Mouse (Mus musculus) MEL (cell line): ENCODE results near the gene Pten. TPM values are rescaled to one million over a fixed set of nuclear protein-coding genes. Genes with fewer than 3 reads are reported as not detected.

Experiments used
- DNase-seq: peaks from one replicate; pipeline ENCODE4 v3.0.0; 2011; ENCODE audit warnings: low read depth, low spot score
- H3K27ac ChIP-seq: 2 replicates; pipeline ENCODE4 v1.5.1; 2012; ENCODE audit warnings: low read depth, mild to moderate bottlenecking, control low read depth, low read length, moderate library complexity; ENCODE audit not compliant: control insufficient read depth
- H3K27me3 ChIP-seq, 2 experiments: fragments of 150-350 bp in 1 of 2; sonication (generic) in 1 of 2; 2 replicates each; pipeline ENCODE4 v1.6.1; 2012; ENCODE audit warnings: low read length in 2 of 2, mild to moderate bottlenecking in 2 of 2, improper control_type of control experiment in 1 of 2, moderate library complexity in 1 of 2; ENCODE audit not compliant: insufficient read depth in 2 of 2, control insufficient read depth in 1 of 2
- H3K36me3 ChIP-seq, 2 experiments: 2 replicates each; pipeline ENCODE4 v1.6.1; 2012 to 2014; ENCODE audit warnings: low read length in 2 of 2, improper control_type of control experiment in 1 of 2, inconsistent platforms in 1 of 2, mild to moderate bottlenecking in 1 of 2; ENCODE audit not compliant: insufficient read depth in 2 of 2, control insufficient read depth in 1 of 2
- H3K4me1 ChIP-seq, 2 experiments: fragments of 150-350 bp in 1 of 2; sonication (generic) in 1 of 2; 2 replicates each; pipeline ENCODE4 v1.6.1; 2012; ENCODE audit warnings: low read length in 2 of 2, improper control_type of control experiment in 1 of 2, mild to moderate bottlenecking in 1 of 2; ENCODE audit not compliant: insufficient read depth in 2 of 2, control insufficient read depth in 1 of 2
- H3K4me3 ChIP-seq, 2 experiments: fragments of 150-350 bp in 1 of 2; sonication (generic) in 1 of 2; 2 replicates each; pipeline ENCODE4 v1.5.1; 2012; ENCODE audit warnings: low read depth in 2 of 2, low read length in 2 of 2, mild to moderate bottlenecking in 2 of 2, moderate library complexity in 2 of 2, control low read depth in 1 of 2, improper control_type of control experiment in 1 of 2; ENCODE audit not compliant: control insufficient read depth in 1 of 2, insufficient read depth in 1 of 2
- H3K79me2 ChIP-seq: 2 replicates; pipeline ENCODE4 v1.6.1; 2012; ENCODE audit warnings: mild to moderate bottlenecking, low read length, moderate library complexity; ENCODE audit not compliant: control insufficient read depth, poor library complexity, insufficient read depth
- H3K9ac ChIP-seq: 2 replicates; pipeline ENCODE4 v1.6.1; 2012; ENCODE audit warnings: low read depth, mild to moderate bottlenecking, control low read depth, low read length, moderate library complexity; ENCODE audit not compliant: control insufficient read depth, poor library complexity, severe bottlenecking
- H3K9me3 ChIP-seq: fragments of 150-350 bp; sonication (generic); replicated peaks from 2 replicates; pipeline ENCODE4 v1.6.1; 2012; ENCODE audit warnings: mild to moderate bottlenecking, low read length, improper control_type of control experiment, moderate library complexity; ENCODE audit not compliant: insufficient read depth
- CHD1 ChIP-seq: IDR thresholded peaks from 2 replicates; pipeline ENCODE4 v1.6.1; 2012; ENCODE audit warnings: low read depth, mild to moderate bottlenecking, inconsistent platforms, low read length, improper control_type of control experiment
- E2F4 ChIP-seq: IDR thresholded peaks from 2 replicates; pipeline ENCODE4 v1.6.1; 2011; ENCODE audit warnings: low read depth, low read length, improper control_type of control experiment, borderline replicate concordance
- ELF1 ChIP-seq: IDR thresholded peaks from 2 replicates; pipeline ENCODE4 v1.6.1; 2014; ENCODE audit warnings: low read depth, mild to moderate bottlenecking, inconsistent platforms, low read length, improper control_type of control experiment, moderate library complexity
- GABPA ChIP-seq: IDR thresholded peaks from 2 replicates; pipeline ENCODE4 v1.6.1; 2012; ENCODE audit warnings: low read depth, mild to moderate bottlenecking, inconsistent platforms, low read length, improper control_type of control experiment, moderate library complexity
- GATA1 ChIP-seq: IDR thresholded peaks from 2 replicates; pipeline ENCODE4 v1.6.1; 2011; ENCODE audit warnings: low read depth, low read length, improper control_type of control experiment
- HCFC1 ChIP-seq: IDR thresholded peaks from 2 replicates; pipeline ENCODE4 v1.6.1; 2012; ENCODE audit warnings: low read depth, mild to moderate bottlenecking, inconsistent platforms, low read length, improper control_type of control experiment, moderate library complexity
- MAFK ChIP-seq: IDR thresholded peaks from 2 replicates; pipeline ENCODE4 v1.6.1; 2011; ENCODE audit warnings: low read depth, mild to moderate bottlenecking, low read length, improper control_type of control experiment, borderline replicate concordance
- MAX ChIP-seq: IDR thresholded peaks from 2 replicates; pipeline ENCODE4 v1.6.1; 2011; ENCODE audit warnings: low read length, improper control_type of control experiment
- MAZ ChIP-seq: IDR thresholded peaks from 2 replicates; pipeline ENCODE4 v1.6.1; 2012; ENCODE audit warnings: low read depth, mild to moderate bottlenecking, inconsistent platforms, low read length, improper control_type of control experiment
- MXI1 ChIP-seq: IDR thresholded peaks from 2 replicates; pipeline ENCODE4 v1.6.1; 2011; ENCODE audit warnings: mild to moderate bottlenecking, low read depth, low read length, improper control_type of control experiment
- NELFE ChIP-seq: IDR thresholded peaks from 2 replicates; pipeline ENCODE4 v1.6.1; 2011; ENCODE audit warnings: low read depth, low read length, improper control_type of control experiment
- NRF1 ChIP-seq: IDR thresholded peaks from 2 replicates; pipeline ENCODE4 v1.6.1; 2014; ENCODE audit warnings: low read depth, mild to moderate bottlenecking, inconsistent platforms, low read length, improper control_type of control experiment, moderate library complexity; ENCODE audit not compliant: poor library complexity, insufficient read depth, severe bottlenecking
- POLR2A ChIP-seq, 2 experiments: IDR thresholded peaks; 2 replicates each; pipeline ENCODE4 v1.6.1; 2011 to 2012; ENCODE audit warnings: low read length in 2 of 2, mild to moderate bottlenecking in 2 of 2, control low read depth in 1 of 2, improper control_type of control experiment in 1 of 2, low read depth in 1 of 2, moderate library complexity in 1 of 2; ENCODE audit not compliant: control insufficient read depth in 1 of 2, insufficient read depth in 1 of 2, poor library complexity in 1 of 2
- RCOR1 ChIP-seq: IDR thresholded peaks from 2 replicates; pipeline ENCODE4 v1.6.1; 2012; ENCODE audit warnings: low read depth, mild to moderate bottlenecking, inconsistent platforms, low read length, improper control_type of control experiment
- SIN3A ChIP-seq: IDR thresholded peaks from 2 replicates; pipeline ENCODE4 v1.6.1; 2012; ENCODE audit warnings: low read length, improper control_type of control experiment, inconsistent platforms
- TCF12 ChIP-seq: IDR thresholded peaks from 2 replicates; pipeline ENCODE4 v1.6.1; 2014; ENCODE audit warnings: low read depth, mild to moderate bottlenecking, inconsistent platforms, low read length, improper control_type of control experiment, moderate library complexity
- USF1 ChIP-seq: IDR thresholded peaks from 2 replicates; pipeline ENCODE4 v1.6.1; 2014; ENCODE audit warnings: low read depth, mild to moderate bottlenecking, inconsistent platforms, low read length, improper control_type of control experiment, moderate library complexity
- USF2 ChIP-seq, 2 experiments: IDR thresholded peaks; 2 replicates each; pipeline ENCODE4 v1.6.1; 2011 to 2012; ENCODE audit warnings: improper control_type of control experiment in 2 of 2, low read length in 2 of 2, borderline replicate concordance in 1 of 2, inconsistent platforms in 1 of 2, low read depth in 1 of 2, mild to moderate bottlenecking in 1 of 2; ENCODE audit not compliant: insufficient read depth in 1 of 2
- ZC3H11A ChIP-seq: IDR thresholded peaks from 2 replicates; pipeline ENCODE4 v1.6.1; 2012; ENCODE audit warnings: low read depth, mild to moderate bottlenecking, inconsistent platforms, low read length, improper control_type of control experiment
- ZKSCAN1 ChIP-seq: IDR thresholded peaks from 2 replicates; pipeline ENCODE4 v1.6.1; 2012; ENCODE audit warnings: low read depth, mild to moderate bottlenecking, inconsistent platforms, low read length, improper control_type of control experiment, moderate library complexity
- ZNF384 ChIP-seq: IDR thresholded peaks from 2 replicates; pipeline ENCODE4 v1.6.1; 2012; ENCODE audit warnings: low read depth, mild to moderate bottlenecking, inconsistent platforms, low read length, improper control_type of control experiment
- polyA plus RNA-seq, 2 experiments: library from polyadenylated mRNA; stranded (reverse) in 1 of 2; unstranded in 1 of 2; fragments of >175 nt in 1 of 2; fragments of >200 nt in 1 of 2; gene quantifications; 2 replicates each; pipeline versions ENCODE4 v1.2.1 to v1.2.4; 2012; ENCODE audit warnings: low replicate concordance in 2 of 2, low read depth in 1 of 2; ENCODE audit not compliant: insufficient read length in 2 of 2, insufficient read depth in 1 of 2, missing spikeins in 1 of 2
- total RNA-seq: library from RNA; depleted of rRNA; stranded (reverse); fragments of 300-350 nt; gene quantifications from 2 replicates; pipeline ENCODE4 v1.2.3, GENCODE M21; 2012

Pten gene
- total and polyA plus RNA-seq, 3 experiments = 22.7 to 104 (median 35.8) TPM

GRCm38 (mm10) chr19:32804703-32805102 lies 47.4 kb downstream of the Pten start (continued):
- no peak for TF ChIP-seq SIN3A
- TF ChIP-seq CHD1 = no peak
- no peak for TF ChIP-seq MXI1

- TF ChIP-seq NRF1 (no peak), USF1 (no peak), MAFK (no peak), MAX (no peak), E2F4 (no peak), TCF12 (no peak), ZKSCAN1 (no peak), MXI1 (no peak), USF2 (IDR thresholded peaks at IDR 0.05; ENCODE audit: borderline replicate concordance in 1 of 2, insufficient read depth in 1 of 2, low read depth in 1 of 2, low read length in 2 of 2) (no peak), GABPA (no peak), HCFC1 (no peak), MAZ (no peak), ELF1 (no peak), ZNF384 (no peak)
- TF ChIP-seq, all 39 proteins: peak for 0
- Histone ChIP-seq H3K79me2 (peaks cover 3% of the 10 kb centered on the region; the same call in 1 of the 2 replicates), H3K27ac (no peak overlapping the region), H3K4me1 (0 out of 4 replicates have a peak, but pooled peaks cover 0 to 3% of the 10 kb centered on the region in 2 experiments), H3K9me3 (no peaks in the 10 kb centered on the region), H3K4me3 (no peak overlapping the region), H3K27me3 (no peaks in the 10 kb centered on the region), H3K9ac (no peak overlapping the region), H3K36me3 (peaks cover 5 to 30% of the 10 kb centered on the region in 2 experiments)
- no peak for DNase-seq
Observed at GRCm38 (mm10) chr19:32807610-32808009, 50.3 kb downstream of the Pten start.

GRCm38 (mm10) chr19:32808690-32809089 lies 51.4 kb downstream of the Pten start:
- Histone ChIP-seq H3K36me3 (peaks cover 5 to 36% of the 10 kb centered on the region in 2 experiments), H3K79me2 (peaks cover 3% of the 10 kb centered on the region; the same call in 1 of the 2 replicates), H3K9ac (no peak overlapping the region), H3K27ac (no peak overlapping the region), H3K27me3 (no peaks in the 10 kb centered on the region), H3K4me1 (0 out of 4 replicates have a peak, but pooled peaks cover 0 to 3% of the 10 kb centered on the region in 2 experiments), H3K4me3 (no peak overlapping the region), H3K9me3 (no peaks in the 10 kb centered on the region)
- DNase-seq = no peak
- TF ChIP-seq NRF1 (no peak), GABPA (no peak), NELFE (no peak), MAZ (no peak), GATA1 (no peak), RCOR1 (no peak), ZC3H11A (no peak), POLR2A (IDR thresholded peaks at IDR 0.05; ENCODE audit: control insufficient read depth in 1 of 2, insufficient read depth in 1 of 2, low read depth in 1 of 2, low read length in 2 of 2, poor library complexity in 1 of 2) (no peak)
